Mouse (Mus musculus) forebrain, postnatal 0 days (tissue): ENCODE data around the gene Trim65. TPM values are rescaled to one million over a fixed set of nuclear protein-coding genes. Genes with fewer than 3 reads are reported as not detected.

Experiments used
- ATAC-seq: fragments of 200-750 bp; cut with Nextera tagmentation; 2 replicates; pipeline ENCODE4 v1.8.0; 2017; ENCODE audit warnings: mild to moderate bottlenecking, moderate library complexity
- DNase-seq: peaks from one replicate; pipeline ENCODE4 v3.0.0-alpha.2; 2015
- H3K27ac ChIP-seq: fragments of 300-500 bp; sonication (generic); 2 replicates; pipeline ENCODE4 v1.5.1; 2014; ENCODE audit warnings: low read depth, mild to moderate bottlenecking, antibody characterized with exemption, low read length, moderate library complexity, mixed read lengths
- H3K27me3 ChIP-seq: fragments of 300-500 bp; sonication (generic); 2 replicates; pipeline ENCODE4 v1.6.1; 2014; ENCODE audit warnings: mild to moderate bottlenecking, low read length, mixed read lengths; ENCODE audit not compliant: insufficient read depth
- H3K36me3 ChIP-seq: fragments of 300-500 bp; sonication (generic); 2 replicates; pipeline ENCODE4 v1.6.1; 2014; ENCODE audit warnings: mild to moderate bottlenecking, moderate library complexity; ENCODE audit not compliant: insufficient read depth
- H3K4me1 ChIP-seq: fragments of 300-500 bp; sonication (generic); 2 replicates; pipeline ENCODE4 v1.6.1; 2014; ENCODE audit warnings: antibody characterized with exemption; ENCODE audit not compliant: insufficient read depth
- H3K4me2 ChIP-seq: fragments of 300-500 bp; sonication (generic); 2 replicates; pipeline ENCODE4 v1.6.1; 2014; ENCODE audit warnings: low read depth, mild to moderate bottlenecking, moderate library complexity
- H3K4me3 ChIP-seq: fragments of 300-500 bp; sonication (generic); 2 replicates; pipeline ENCODE4 v1.5.1; 2014; ENCODE audit warnings: low read depth, low read length, mixed read lengths
- H3K9ac ChIP-seq: fragments of 300-500 bp; sonication (generic); 2 replicates; pipeline ENCODE4 v1.6.1; 2014; ENCODE audit warnings: mild to moderate bottlenecking
- H3K9me3 ChIP-seq: fragments of 300-500 bp; sonication (generic); 2 replicates; pipeline ENCODE4 v1.6.1; 2016; ENCODE audit warnings: low read length
- CTCF ChIP-seq: sonication (generic); IDR thresholded peaks from 2 replicates; pipeline ENCODE4 v1.5.1; 2016; ENCODE audit warnings: antibody characterized with exemption, control low read depth, low read depth
- WGBS: fragments of 180-500 bp; shearing (Covaris S2); extraction: QIAGEN DNeasy Blood & Tissue Kit; methylation state at CpG from one replicate; pipeline ENCODE4 v1.1.7; 2014; 5-methylcytosine and 5-hydroxymethylcytosine counted together
- polyA plus RNA-seq: library from polyadenylated mRNA; unstranded; fragments of >200 nt; fragmentation: Nextera tagmentation; extraction: Ambion mirVana; gene quantifications from 2 replicates; pipeline ENCODE4 v1.2.1, GENCODE M21; 2015
- total RNA-seq: library from RNA; depleted of rRNA; stranded (reverse); fragments of >200 nt; gene quantifications from 2 replicates; pipeline ENCODE4 v1.2.3, GENCODE M21; 2014

Trim65 gene
- total and polyA plus RNA-seq, 2 experiments from 2014 or later, result 1.9 to 5.0 TPM

- Histone ChIP-seq H3K27ac (no peak overlapping the region), H3K27me3 (no peaks in the 10 kb centered on the region), H3K4me1 (no peaks in the 10 kb centered on the region), H3K9ac (no peak overlapping the region), H3K9me3 (no peaks in the 10 kb centered on the region), H3K4me3 (no peak overlapping the region), H3K4me2 (no peak overlapping the region), H3K36me3 (peaks cover 97% of the 10 kb centered on the region)
- no peak for DNase-seq
- no peak for ATAC-seq
- TF ChIP-seq CTCF, result no peak
- 83% methylated on average over 6 of the region's 6 CpGs for WGBS
These were observed 18.4 kb upstream of the Trim65 start for GRCm38 (mm10) chr11:116149341-116149740.

DNA sequence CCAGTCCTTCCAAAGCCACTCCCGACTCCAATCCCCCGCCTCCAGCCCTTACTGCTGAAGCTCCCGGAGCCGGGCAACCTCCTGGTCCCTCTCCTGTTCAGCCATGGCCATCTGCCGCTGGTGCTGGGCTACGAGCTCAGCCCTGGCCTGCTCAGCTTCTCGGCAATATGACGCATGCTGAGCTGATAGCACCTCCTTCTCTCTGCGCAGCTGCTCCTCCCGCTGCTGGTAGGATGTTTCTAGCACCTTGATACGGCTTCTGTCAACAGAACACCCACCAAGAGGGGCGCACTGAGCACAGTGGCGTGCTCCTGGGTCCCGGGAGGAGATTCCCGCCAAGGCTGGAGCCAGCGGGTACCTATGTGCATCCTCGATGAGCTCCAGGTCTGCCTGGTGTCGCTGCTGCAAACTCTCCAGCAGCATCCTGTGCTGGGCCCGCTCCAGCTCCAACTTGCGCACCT lies 17.9 kb upstream of the Trim65 start:
- Histone ChIP-seq H3K4me3 (no peak overlapping the region), H3K36me3 (peaks cover 97% of the 10 kb centered on the region), H3K4me1 (no peaks in the 10 kb centered on the region), H3K9ac (no peak overlapping the region), H3K4me2 (no peak overlapping the region), H3K27me3 (no peaks in the 10 kb centered on the region), H3K9me3 (no peaks in the 10 kb centered on the region), H3K27ac (no peak overlapping the region)
- no peak for TF ChIP-seq CTCF
- ATAC-seq (no peak), DNase-seq (no peak)
- WGBS, result 69% methylated on average over 20 of the region's 20 CpGs

DNA sequence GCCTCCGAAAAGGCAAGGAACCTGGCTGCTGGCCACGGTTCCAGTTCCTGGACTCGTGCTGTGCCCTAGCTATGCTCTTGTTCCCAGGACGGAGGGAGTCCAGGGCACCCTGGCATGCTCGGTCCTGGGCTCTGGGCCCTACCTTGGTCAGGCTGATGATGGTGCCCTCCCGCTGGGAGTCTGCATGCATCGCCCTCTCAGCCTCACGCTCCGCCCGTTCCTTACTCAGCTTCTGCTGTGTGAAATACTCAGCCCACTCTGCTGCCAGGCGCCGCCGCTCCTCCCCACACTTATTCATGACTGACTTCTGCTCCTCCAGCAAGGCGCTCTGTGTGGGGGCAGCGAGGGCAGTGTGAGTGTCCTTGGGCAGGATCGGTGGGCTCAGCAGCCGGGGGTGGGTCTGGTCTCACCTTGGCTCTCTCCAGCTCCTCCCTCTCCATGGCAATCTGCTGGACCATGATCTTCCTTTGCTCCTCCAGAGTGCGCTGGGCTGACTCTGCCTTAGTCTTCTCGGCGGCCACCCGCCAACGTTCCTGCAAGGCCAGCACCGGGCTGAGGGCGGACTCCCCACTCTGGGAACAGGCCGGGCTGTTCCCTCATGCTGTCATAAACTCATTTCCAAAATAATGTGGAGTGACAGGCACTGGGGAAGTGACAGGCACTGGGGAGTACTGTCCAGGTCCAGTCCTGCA lies 15.5 kb upstream of the Trim65 start:
- no peak for TF ChIP-seq CTCF
- no peaks in the 10 kb centered on the region for H3K9me3 ChIP-seq
- H3K4me2 ChIP-seq, result no peak overlapping the region
- 0 out of 2 replicates have a peak overlapping the region, but pooled peaks have one; percentile 35 for H3K27ac ChIP-seq
- DNase-seq, result peak; percentile 45
- no peaks in the 10 kb centered on the region for H3K27me3 ChIP-seq
- no peak overlapping the region for H3K9ac ChIP-seq
- peak; percentile 63 for ATAC-seq
- no peak overlapping the region for H3K4me3 ChIP-seq
- H3K4me1 ChIP-seq, result no peaks in the 10 kb centered on the region
- 71% methylated on average over 25 of the region's 25 CpGs for WGBS
- peaks cover 94% of the 10 kb centered on the region for H3K36me3 ChIP-seq

DNA sequence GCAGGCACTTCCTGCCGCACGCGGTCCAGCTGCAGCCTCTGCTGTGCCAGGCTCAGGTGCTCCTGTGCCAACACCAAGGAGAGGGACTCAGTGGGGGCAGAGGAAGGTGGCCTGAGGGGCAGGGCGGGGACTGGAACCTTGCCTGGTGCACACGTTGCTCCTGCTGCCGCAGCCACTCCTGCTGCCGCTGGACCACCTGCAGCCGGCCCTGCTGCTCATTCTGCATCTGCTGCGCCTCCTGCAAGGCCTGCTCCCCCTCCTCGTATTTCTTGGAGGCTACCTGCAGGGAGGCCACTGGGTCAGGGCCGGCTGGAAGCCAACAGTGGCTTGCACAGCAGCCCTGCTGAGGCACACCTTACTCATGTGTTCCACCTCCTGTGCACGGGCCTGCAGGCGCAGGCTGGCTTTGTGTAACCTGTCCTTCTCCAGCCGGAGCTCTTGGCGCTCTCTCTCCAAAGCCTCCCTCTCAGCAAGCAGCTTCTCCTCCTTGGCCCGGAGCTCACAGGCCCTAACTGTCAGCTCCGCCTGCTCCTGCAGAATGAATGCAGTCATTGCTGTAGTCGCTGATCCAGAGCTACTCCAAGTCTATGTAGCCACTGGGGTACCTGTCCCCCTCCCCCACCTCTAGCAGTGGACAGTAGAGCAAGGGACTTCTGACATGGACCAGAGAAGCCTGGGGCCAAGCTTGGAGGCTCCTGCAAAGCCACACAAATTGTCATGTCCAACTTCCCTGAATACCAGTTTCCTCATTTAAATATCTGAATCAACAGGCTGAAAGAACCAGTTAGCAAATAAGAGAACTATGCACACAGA lies 14.8 kb upstream of the Trim65 start:
- DNase-seq, result no peak
- peak; percentile 4; the same call in 1 of the 2 replicates for ATAC-seq
- H3K36me3 ChIP-seq, result peaks cover 86% of the 10 kb centered on the region

GRCm38 (mm10) chr11:116143468-116143867 lies 12.5 kb upstream of the Trim65 start:
- peaks cover 66% of the 10 kb centered on the region for H3K36me3 ChIP-seq
- 94% methylated on average over 3 of the region's 3 CpGs for WGBS
- TF ChIP-seq CTCF, result no peak

More for the DNA sequence above, 14.8 kb upstream of the Trim65 start:
- WGBS, result 53% methylated on average over 18 of the region's 18 CpGs
- Histone ChIP-seq H3K9me3 (no peaks in the 10 kb centered on the region), H3K4me2 (no peak overlapping the region), H3K27me3 (no peaks in the 10 kb centered on the region), H3K27ac (peak overlapping the region; percentile 57; the same call in 1 of the 2 replicates), H3K4me1 (no peaks in the 10 kb centered on the region), H3K4me3 (no peak overlapping the region), H3K9ac (no peak overlapping the region)
- TF ChIP-seq CTCF, result no peak

DNA sequence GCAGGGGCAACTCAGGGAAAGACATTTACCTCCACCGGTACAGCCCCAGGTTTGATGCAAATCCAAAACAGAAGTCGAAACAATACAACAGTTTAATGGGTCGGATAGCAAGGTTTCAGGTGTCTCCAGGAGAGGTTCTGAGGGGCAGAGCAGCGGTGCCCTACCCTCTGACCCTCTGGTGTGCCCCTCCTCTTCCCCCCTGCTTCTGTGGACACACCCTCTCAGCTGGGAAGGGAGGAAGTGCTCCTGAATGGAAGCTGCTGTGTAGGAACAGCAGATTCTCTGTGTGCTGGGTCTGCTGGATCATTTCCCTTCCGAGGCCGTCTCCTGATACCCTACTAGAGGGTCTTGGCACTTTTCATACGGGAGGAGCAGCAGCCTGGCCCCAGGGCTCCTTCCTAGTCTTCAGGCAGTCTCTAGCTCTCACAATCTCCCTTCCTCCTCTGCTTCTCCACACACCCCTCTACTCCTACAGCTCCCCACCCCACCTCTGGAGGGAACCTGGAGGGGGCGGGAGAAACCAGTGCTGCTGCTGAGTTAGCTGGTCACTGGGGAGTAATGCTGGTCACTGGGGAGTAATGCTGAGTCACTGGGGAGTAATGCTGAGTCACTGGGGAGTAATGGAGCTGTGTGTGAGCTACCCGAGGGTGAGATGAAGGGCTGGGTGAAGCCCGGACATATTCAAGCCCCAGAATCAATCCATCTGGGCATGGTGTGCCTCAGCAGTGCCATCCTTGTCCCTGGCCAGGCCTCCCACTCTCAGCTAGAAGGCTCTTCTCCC lies 11.5 kb upstream of the Trim65 start:
- ATAC-seq, result no peak
- 78% methylated on average over 10 of the region's 10 CpGs for WGBS
- Histone ChIP-seq H3K27ac (no peak overlapping the region), H3K4me3 (no peak overlapping the region), H3K27me3 (no peaks in the 10 kb centered on the region), H3K4me2 (no peak overlapping the region), H3K36me3 (peaks cover 55% of the 10 kb centered on the region), H3K9ac (no peak overlapping the region), H3K9me3 (no peaks in the 10 kb centered on the region), H3K4me1 (no peaks in the 10 kb centered on the region)
- no peak for TF ChIP-seq CTCF
- no peak for DNase-seq

More at GRCm38 (mm10) chr11:116143468-116143867, 12.5 kb upstream of the Trim65 start:
- Histone ChIP-seq H3K9ac (no peak overlapping the region), H3K4me2 (no peak overlapping the region), H3K9me3 (no peaks in the 10 kb centered on the region), H3K4me1 (no peaks in the 10 kb centered on the region), H3K27me3 (no peaks in the 10 kb centered on the region), H3K27ac (no peak overlapping the region), H3K4me3 (no peak overlapping the region)
- no peak for ATAC-seq
- no peak for DNase-seq
